Mouse (Mus musculus) adrenal gland, postnatal 14 days (tissue): Measurements from ENCODE around the gene Tmf1. TPM values are rescaled to one million over a fixed set of nuclear protein-coding genes. Genes with fewer than 3 reads are reported as not detected.

Source experiments
- DNase-seq: peaks from one replicate; pipeline ENCODE4 v3.0.0; 2021; ENCODE audit warnings: mixed read lengths
- long read RNA-seq, 2 experiments: library from polyadenylated mRNA; stranded (forward); transcript quantifications; one replicate each; pipeline ENCODE4 v2.0.0; 2021
- total RNA-seq: library from RNA; stranded (reverse); gene quantifications from 2 replicates; pipeline ENCODE4 v1.2.3, GENCODE M21; 2021

Tmf1 gene
- 46.7 and 49.8 TPM in 2 replicates for total RNA-seq
- long read RNA-seq, experiment 1, full-length matches to known transcripts: 10 of 12 reads
- long read RNA-seq, experiment 1, partial matches to known transcripts: 2 of 12 reads
- long read RNA-seq, experiment 1, other reads (novel, unspliced or antisense): 0 of 12 reads
- long read RNA-seq, experiment 2, full-length matches to known transcripts: 10 of 15 reads
- long read RNA-seq, experiment 2, partial matches to known transcripts: 3 of 15 reads
- long read RNA-seq, experiment 2, other reads (novel, unspliced or antisense): 2 of 15 reads

GRCm38 (mm10) chr6:97178491-97179366, at the start of gene Tmf1:
Gene Tmf1, minus strand, starts transcription at chr6:97179122.
- peak; percentile 97 for DNase-seq

DNA sequence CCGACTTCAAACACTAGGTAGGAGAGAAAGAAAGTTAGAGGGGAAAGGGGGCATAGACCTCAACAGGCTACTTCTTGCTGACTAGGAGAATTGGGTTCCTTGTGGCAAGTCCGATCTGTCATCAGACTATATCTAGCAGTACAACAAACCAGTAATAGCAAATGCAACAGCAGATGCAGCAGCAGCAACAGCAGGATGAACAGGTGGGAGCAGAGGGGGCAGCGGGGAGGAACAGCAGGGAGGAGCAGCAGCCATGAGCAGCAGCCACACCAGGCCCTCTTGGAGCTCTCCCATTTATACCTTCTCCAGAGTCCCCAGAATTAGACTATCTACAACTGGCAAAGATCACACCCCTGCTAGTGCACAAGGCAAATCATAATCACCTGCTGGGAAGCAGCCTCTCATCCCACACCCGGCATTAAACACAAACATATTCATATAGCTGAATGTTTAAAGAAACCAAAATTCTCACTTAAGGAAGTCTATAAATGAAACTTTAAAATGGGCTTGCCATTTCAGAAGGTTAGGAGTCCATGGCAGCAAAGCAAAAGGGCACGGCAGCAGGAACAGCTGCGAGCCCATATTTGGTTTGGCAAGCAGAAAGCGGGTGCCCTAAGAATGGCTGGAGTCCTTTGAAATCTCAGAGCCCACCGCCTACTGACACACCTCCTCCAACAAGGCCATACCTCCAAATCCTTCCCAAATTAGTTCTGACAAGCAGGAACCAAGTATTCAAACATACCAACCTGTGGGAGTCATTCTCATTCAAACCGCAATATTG, 48.3 kb upstream of the Tmf1 start:
- no peak for DNase-seq

DNA sequence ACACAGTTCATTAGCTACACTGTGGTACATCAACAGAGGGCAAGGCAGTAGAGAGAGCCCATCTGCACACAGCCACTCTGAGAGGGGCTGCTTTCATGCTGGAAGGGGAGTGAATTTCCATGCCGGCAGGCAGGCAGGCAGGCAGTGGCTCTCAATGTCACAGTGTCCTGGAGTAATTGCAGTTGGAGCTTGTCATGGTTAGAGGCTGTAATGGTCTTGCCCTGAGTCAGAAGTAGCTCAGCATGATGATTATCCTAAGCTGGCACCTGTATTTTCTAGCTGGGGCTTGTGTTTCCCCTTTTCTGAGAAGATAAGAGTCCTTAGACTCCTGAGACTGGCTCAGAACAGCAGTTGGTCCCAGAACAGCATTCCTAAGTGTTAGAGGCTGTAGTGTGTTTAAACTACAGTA, 47.2 kb upstream of the Tmf1 start:
- DNase-seq: no peak

DNA sequence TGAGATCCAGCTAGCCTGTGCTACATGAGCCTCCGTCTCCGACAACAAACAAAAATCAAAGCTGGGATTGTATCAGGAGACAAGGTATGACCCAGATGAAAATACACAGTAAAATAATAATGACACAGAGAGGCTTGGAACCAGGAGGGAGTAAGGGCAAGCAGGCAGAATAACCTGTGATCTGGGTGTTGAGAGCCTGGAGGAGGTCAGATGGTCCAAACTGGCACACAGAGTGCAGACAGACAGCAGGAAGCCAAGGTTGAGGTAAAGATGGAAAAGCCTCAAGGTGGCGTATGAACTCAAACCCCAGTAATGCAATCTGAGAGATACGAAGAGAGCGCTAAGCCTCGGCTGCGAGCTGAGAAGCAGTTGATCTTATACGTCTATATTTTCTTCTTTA, 45.6 kb upstream of the Tmf1 start:
- DNase-seq: no peak

DNA sequence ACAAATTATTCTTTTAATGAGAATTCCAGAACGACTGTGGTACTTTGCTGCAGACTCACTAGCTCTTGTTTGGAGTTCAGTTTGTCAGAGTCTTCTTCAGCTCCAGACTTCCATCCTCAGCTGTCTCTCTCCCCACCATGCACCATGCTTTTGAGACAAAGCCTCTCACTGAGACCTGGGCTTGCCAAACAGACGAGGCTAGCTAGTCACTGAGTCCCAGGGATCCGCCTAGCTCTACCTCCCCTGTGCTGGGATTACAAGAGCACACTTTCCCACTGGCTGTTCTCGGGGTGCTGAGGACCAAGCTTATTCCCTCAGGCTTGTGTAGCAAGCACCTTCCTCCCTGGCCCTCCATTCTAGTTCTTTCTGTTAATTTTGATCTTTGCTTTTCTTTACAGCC, 44.6 kb upstream of the Tmf1 start:
- DNase-seq: no peak

- DNase-seq: no peak
Measured at GRCm38 (mm10) chr6:97222931-97223467, 44.1 kb upstream of the Tmf1 start.

DNA sequence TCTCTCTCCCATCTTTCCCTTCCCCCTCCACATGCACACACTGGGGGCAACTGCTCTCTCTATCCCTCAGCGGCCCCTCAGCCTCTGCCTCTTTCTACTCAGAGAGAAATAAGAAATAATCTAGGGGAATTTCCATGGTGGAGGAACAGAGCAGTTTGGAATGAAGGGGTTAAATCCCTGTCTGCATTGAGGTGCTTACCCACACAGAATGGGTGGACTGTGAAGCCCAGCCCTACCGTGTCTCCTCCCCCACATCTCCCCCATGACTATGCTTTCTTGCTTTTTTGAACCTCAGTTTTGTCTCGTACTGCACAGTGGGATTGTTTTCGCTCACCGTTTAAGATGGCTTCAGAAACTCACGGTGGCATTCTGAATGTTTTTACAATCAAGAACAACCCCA, 43.4 kb upstream of the Tmf1 start:
- no peak for DNase-seq

GRCm38 (mm10) chr6:97221205-97222025, 42.5 kb upstream of the Tmf1 start:
- DNase-seq: no peak

DNA sequence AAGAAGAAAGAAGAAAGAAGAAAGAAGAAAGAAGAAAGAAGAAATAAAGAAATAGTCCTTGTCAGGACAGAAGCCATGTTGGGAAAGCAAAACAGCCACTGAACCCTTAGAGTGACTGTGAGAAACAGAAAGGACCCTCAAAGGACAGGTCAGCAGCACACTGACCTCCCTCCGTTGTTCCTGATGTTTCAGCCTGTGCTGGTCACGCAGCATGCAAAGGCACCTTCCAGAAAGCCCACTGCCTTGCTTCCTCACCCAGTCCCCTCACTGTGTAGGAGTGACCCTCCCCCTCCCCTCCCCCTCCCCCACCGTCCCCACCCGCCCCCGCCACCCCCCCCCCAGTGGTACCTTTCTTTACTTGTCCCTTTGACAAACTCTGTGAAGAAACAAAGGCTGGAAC, 41.8 kb upstream of the Tmf1 start:
- DNase-seq: no peak

- DNase-seq: no peak
Measured at GRCm38 (mm10) chr6:97216154-97216821, 37.4 kb upstream of the Tmf1 start.

GRCm38 (mm10) chr6:97211981-97212380, 33.1 kb upstream of the Tmf1 start:
- peak; percentile 72 for DNase-seq

GRCm38 (mm10) chr6:97210962-97211601, 32.2 kb upstream of the Tmf1 start:
- DNase-seq: peak; percentile 31

DNA sequence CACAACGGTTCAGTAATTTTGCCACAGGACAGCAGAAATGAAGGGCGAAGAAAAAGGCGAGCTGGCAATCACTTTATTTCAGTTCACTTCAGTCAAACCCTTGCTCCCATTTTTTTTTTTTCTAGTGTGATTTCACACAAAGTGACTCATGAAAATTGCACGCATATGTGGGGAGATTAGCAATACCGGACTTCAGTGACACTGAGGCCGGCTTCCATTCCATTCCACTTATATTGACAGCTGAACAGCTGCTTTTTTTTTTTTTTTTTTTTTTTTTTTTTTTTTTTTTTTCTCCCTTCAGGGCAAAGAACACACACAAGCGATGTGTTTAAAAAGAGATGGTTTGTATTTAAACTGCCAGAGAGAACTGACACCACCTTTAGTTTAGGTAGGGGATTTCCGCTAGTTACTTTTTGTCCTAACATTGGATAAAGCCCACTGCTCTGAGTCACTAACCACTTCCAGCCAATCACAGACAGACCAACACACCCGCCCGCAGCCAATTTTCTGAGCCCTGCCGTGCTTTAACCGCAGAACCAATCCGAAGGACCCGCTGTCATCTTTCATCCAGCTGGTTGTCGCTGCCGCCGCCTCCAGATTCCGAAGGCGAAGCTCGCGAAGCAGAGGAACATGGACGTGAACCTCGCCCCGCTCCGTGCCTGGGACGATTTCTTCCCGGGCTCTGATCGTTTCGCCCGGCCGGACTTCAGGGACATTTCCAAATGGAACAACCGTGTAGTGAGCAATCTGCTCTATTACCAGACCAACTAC, 31.5 kb upstream of the Tmf1 start, which contains the start of gene Arl6ip5:
TSS of gene Arl6ip5 (plus strand) at position 499 of the 771 bp plus-strand sequence.
- peak; percentile 94 for DNase-seq

DNA sequence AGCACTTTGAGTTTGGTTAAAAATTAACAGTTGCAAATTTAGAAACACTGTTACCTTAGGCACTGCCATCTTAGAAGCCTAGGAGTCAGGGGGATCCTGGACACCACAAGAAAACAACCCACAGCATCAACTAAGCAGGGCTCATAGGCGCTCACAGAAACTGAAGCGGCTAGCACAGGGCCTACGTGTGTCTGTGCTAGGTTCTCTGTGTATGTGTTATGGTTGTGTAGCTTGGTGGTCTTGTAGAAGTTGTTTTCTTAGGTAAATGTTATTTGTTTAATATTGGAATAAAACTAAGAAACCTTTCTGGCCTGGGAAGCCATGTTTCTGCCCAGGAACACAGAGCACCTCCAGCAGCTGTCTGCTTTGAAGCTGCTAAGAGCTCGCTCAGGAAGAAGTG, 30.8 kb upstream of the Tmf1 start:
- no peak for DNase-seq

- DNase-seq: no peak
Measured at GRCm38 (mm10) chr6:97209201-97209600, 30.3 kb upstream of the Tmf1 start.

DNA sequence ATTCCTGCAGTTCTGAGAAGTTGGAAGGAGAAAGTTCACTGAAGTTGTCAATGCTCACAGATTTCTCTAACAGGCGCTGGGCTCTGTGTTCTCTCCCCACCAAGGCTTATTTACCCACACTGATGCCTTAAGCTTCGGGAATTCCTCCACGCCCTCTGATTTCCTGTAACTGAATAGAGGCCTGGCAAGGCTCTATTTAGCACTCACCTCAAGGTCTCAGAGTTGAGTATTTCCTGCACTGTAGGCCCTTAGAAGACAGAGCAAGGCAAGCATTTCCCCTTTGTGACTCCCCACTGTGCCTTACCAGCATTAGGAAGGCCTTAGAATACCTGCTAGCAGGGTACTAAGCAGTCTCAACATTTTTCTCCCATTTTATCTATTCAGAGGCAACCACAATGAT, 29.5 kb upstream of the Tmf1 start:
- no peak for DNase-seq

DNA sequence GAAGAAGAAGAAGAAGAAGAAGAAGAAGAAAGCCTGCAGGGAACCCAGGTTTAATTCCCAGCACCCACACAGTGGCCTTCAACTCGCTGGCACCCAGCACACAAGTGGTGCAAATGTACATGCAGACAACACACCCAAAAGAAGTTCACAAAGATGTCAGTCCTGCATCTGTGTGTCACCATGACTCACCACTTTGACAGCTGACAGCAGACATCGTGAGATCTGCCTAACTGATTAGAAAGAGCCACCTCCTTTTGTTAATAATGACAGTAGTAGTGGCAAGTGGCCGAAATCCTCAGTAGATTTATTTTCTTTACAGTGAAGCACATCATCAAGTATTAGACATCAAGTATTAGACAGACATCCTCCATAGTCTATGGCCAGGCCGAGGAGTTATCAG, 28.2 kb upstream of the Tmf1 start:
- DNase-seq: no peak

GRCm38 (mm10) chr6:97205439-97205885, 26.5 kb upstream of the Tmf1 start, which contains the start of gene Uba3:
Gene Uba3, minus strand, starts transcription at chr6:97205647.
- DNase-seq: peak; percentile 100

- peak; percentile 56 for DNase-seq
Measured at GRCm38 (mm10) chr6:97204952-97205351, 26.0 kb upstream of the Tmf1 start.
